Mouse (Mus musculus) lung, adult 2 months (tissue): ENCODE results near the gene Klhdc8a. TPM values are rescaled to one million over a fixed set of nuclear protein-coding genes. Genes with fewer than 3 reads are reported as not detected.

Experiments
- DNase-seq: peaks from one replicate; pipeline ENCODE4 v3.0.0; 2022
- H3K4me1 ChIP-seq: fragments of 200-500 bp; 2 replicates; pipeline ENCODE4 v1.6.1; 2011; ENCODE audit warnings: low read length; ENCODE audit not compliant: control insufficient read depth, insufficient read depth
- H3K4me3 ChIP-seq: fragments of 200-500 bp; replicated peaks from 2 replicates; pipeline ENCODE3; 2011; ENCODE audit warnings: low read depth, mild to moderate bottlenecking, control low read depth, low read length; ENCODE audit errors: extremely low read depth
- CTCF ChIP-seq: fragments of 200-500 bp; IDR thresholded peaks from 2 replicates; pipeline ENCODE4 v1.5.1; 2011; ENCODE audit warnings: mild to moderate bottlenecking, low read length, control low read depth; ENCODE audit not compliant: insufficient read depth
- POLR2A ChIP-seq: fragments of 200-500 bp; IDR thresholded peaks from 2 replicates; pipeline ENCODE4 v1.6.1; 2011; ENCODE audit warnings: low read depth, mild to moderate bottlenecking, control low read depth, low read length, borderline replicate concordance; ENCODE audit errors: extremely low read depth
- WGBS: fragments of 180-500 bp; shearing (Covaris S2); methylation state at CpG from one replicate; pipeline ENCODE4 v1.1.7; 2018; 5-methylcytosine and 5-hydroxymethylcytosine counted together
- polyA plus RNA-seq: library from polyadenylated mRNA; depleted of rRNA; stranded (reverse); fragments of >200 nt; gene quantifications from 2 replicates; pipeline ENCODE4 v1.2.3, GENCODE M21; 2012

The Klhdc8a gene
- polyA plus RNA-seq, 1 experiment = 4.6 TPM

DNA sequence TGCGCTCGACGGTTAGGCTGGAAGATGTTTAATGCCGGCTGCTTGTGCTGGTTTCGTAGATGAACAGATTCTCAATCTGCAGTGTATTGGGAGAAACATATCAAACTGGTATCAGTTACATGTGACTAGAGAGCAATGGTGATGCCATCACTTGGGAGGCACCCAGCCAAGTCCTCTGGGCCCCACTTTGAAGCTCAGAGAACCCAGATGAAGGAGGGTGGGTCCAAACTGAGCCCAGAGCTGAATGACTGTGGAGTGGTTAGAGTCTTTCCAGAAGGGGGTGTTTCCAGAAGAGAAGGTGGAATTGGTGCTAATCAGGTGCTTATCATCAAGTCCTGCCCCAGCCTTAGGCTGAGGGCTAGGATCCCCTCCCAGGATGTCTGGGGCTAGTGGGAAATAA is 2.8 kb downstream of the Klhdc8a start:
- WGBS = 94% methylated on average over 5 of the region's 5 CpGs
- H3K4me1 ChIP-seq = no peaks in the 10 kb centered on the region
- H3K4me3 ChIP-seq = no peak overlapping the region
- no peak for TF ChIP-seq POLR2A
- TF ChIP-seq CTCF = no peak
- no peak for DNase-seq

DNA sequence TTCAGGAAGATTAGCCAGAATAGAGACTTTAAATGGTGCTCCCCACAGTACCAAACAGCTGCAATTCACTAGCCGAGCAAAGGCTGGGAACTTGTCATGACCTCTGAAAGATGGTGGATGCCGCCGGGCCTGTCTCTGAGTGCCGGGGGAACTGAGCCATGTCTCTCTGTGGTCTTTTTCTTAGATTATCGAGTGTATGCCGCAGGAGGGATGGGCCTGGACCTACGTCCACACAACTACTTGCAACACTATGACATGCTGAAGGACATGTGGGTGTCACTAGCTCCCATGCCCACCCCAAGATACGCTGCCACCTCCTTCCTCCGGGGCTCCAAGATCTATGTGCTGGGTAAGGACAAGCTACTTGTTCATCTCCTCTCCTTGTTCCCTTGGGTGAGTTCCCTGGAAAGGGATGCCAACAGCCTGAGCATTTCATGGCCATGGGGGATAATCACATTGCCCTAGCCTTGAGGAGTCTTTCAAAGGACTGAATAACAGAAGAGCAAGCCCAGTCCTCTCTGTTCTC is 4.0 kb downstream of the Klhdc8a start:
- Histone ChIP-seq H3K4me1 (no peaks in the 10 kb centered on the region), H3K4me3 (no peak overlapping the region)
- WGBS = 96% methylated on average over 9 of the region's 9 CpGs
- DNase-seq = no peak
- TF ChIP-seq POLR2A (no peak), CTCF (no peak)

GRCm38 (mm10) chr1:132304618-132305214 is 6.3 kb downstream of the Klhdc8a start:
- no peak for DNase-seq
- 74% methylated on average over 9 of the region's 9 CpGs for WGBS

DNA sequence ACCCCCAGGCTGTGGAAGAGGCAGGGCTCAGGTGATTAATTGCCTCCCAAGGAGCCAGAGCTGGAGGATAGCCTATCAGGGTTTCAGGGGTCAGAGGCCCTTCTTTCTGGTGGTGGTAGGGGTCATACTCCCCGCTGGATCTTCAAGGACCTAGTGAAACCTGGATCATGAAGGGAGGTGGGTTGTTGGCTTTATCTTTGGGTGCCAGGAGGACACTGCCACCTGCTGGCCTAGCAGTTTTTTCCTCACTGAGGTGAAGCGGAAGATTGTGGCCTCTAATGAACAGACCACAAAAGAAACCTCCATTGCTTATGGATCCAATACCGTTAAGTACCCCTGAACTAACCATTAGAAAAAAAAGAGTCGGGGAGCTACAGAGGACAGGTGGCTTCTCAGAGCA is 7.7 kb downstream of the Klhdc8a start:
- 33% methylated on average over 4 of the region's 4 CpGs for WGBS
- TF ChIP-seq POLR2A = no peak
- peak; percentile 88 for TF ChIP-seq CTCF

More at GRCm38 (mm10) chr1:132304618-132305214, 6.3 kb downstream of the Klhdc8a start:
- TF ChIP-seq POLR2A (no peak), CTCF (no peak)
- Histone ChIP-seq H3K4me3 (no peak overlapping the region), H3K4me1 (no peaks in the 10 kb centered on the region)

GRCm38 (mm10) chr1:132306808-132307207 is 8.4 kb downstream of the Klhdc8a start:
- Histone ChIP-seq H3K4me1 (no peaks in the 10 kb centered on the region), H3K4me3 (no peak overlapping the region)
- WGBS = 38% methylated on average over 4 of the region's 4 CpGs
- TF ChIP-seq POLR2A (no peak), CTCF (no peak)
- DNase-seq = no peak

More for the DNA sequence above, 7.7 kb downstream of the Klhdc8a start:
- no peak overlapping the region for H3K4me3 ChIP-seq
- no peaks in the 10 kb centered on the region for H3K4me1 ChIP-seq
- peak; percentile 72 for DNase-seq

- Histone ChIP-seq H3K4me1 (peaks cover 2% of the 10 kb centered on the region; the same call in 1 of the 2 replicates), H3K4me3 (no peak overlapping the region)
- TF ChIP-seq POLR2A = no peak
- TF ChIP-seq CTCF = no peak
- DNase-seq = no peak
- 86% methylated on average over 6 of the region's 6 CpGs for WGBS
These were observed 9.5 kb downstream of the Klhdc8a start for GRCm38 (mm10) chr1:132307962-132308361.

DNA sequence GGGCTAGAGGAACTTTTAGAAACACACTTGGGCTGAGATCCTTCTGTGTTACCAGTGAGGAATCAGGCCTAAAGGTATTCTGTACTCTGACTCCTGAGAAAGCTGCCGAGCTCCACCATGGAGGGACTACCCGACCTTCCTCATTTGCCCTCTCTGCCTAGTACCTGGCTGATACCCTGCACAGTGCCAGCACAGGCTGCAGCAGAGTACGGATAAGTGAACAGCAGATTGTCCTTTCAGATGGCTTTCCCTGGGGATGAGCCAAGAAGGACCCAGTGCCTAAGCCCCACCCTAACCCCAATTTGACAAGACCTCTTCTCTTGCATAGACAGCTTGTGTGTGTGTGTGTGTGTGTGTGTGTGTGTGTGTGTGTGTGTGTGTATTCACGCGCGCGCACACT is 10.2 kb downstream of the Klhdc8a start:
- TF ChIP-seq POLR2A = no peak
- no peak for TF ChIP-seq CTCF
- DNase-seq = no peak
- WGBS = 85% methylated on average over 7 of the region's 7 CpGs

GRCm38 (mm10) chr1:132310754-132311153 is 12.3 kb downstream of the Klhdc8a start:
- no peak overlapping the region for H3K4me3 ChIP-seq
- WGBS = 66% methylated on average over 7 of the region's 7 CpGs
- TF ChIP-seq CTCF = no peak
- no peak for TF ChIP-seq POLR2A
- no peak for DNase-seq
- H3K4me1 ChIP-seq = peaks cover 5% of the 10 kb centered on the region

More for the DNA sequence above, 10.2 kb downstream of the Klhdc8a start:
- Histone ChIP-seq H3K4me1 (peaks cover 2% of the 10 kb centered on the region; the same call in 1 of the 2 replicates), H3K4me3 (no peak overlapping the region)

DNA sequence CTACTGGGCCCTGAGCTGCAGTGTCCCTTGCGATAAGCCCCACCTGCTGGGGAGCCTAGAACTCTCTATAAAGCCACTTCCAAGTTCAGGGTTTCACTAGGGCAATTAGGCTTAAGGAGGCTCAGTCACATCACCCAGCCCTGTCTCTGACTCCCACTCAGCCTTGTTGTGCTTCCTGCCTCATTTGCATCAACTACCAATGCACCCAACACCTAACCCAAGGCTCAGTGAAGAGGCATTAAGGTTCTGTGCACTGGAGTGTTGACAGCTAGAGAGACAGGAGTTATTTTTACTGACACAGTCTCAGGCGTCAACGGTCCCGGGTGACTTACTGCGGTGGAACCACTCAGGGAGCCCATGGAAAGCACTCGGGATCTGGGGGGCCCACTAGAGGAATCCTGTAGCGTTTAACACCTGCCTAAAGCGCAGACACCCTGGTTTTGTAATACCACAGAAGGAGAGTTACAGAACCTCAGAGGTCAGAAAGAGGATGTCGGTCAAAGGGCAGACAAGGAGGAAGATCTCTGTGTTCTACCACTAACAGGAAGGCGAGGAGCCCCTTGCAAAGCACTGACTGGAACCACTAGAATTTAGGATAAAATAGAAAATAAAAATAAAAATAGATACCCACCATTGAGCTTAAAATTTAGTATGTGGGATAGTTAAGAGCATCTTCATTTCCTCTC is 12.9 kb downstream of the Klhdc8a start:
- H3K4me1 ChIP-seq = peaks cover 5% of the 10 kb centered on the region
- WGBS = 59% methylated on average over 10 of the region's 10 CpGs
- no peak overlapping the region for H3K4me3 ChIP-seq
- no peak for DNase-seq
- no peak for TF ChIP-seq POLR2A
- no peak for TF ChIP-seq CTCF
